Mouse (Mus musculus): ENCODE measurements at regions not wholly inside any gene's neighbourhood (a gene's known extent, or its start where the extent isn't known, plus 50 kb on each side); places are given as distances from the start of the nearest gene placed in this dataset.

GRCm38 (mm10) chr14:103933813-103934212, 89.6 kb upstream of the Ednrb start:
- no peak for TF ChIP-seq GATA4 (IDR thresholded peaks at IDR 0.05; ENCODE audit: insufficient replicate concordance, low read length)

- TF ChIP-seq GATA4 (IDR thresholded peaks at IDR 0.05; ENCODE audit: insufficient replicate concordance, low read length) = no peak
Measured at GRCm38 (mm10) chr14:103932170-103932569, 88.0 kb upstream of the Ednrb start.

GRCm38 (mm10) chr14:103929734-103930364, 85.6 kb upstream of the Ednrb start:
- no peak for TF ChIP-seq GATA4 (IDR thresholded peaks at IDR 0.05; ENCODE audit: insufficient replicate concordance, low read length)

GRCm38 (mm10) chr14:103929155-103929729, 85.0 kb upstream of the Ednrb start:
- no peak for TF ChIP-seq GATA4 (IDR thresholded peaks at IDR 0.05; ENCODE audit: insufficient replicate concordance, low read length)

- no peak for TF ChIP-seq GATA4 (IDR thresholded peaks at IDR 0.05; ENCODE audit: insufficient replicate concordance, low read length)
Measured at GRCm38 (mm10) chr14:103920169-103920568, 76.0 kb upstream of the Ednrb start.

DNA sequence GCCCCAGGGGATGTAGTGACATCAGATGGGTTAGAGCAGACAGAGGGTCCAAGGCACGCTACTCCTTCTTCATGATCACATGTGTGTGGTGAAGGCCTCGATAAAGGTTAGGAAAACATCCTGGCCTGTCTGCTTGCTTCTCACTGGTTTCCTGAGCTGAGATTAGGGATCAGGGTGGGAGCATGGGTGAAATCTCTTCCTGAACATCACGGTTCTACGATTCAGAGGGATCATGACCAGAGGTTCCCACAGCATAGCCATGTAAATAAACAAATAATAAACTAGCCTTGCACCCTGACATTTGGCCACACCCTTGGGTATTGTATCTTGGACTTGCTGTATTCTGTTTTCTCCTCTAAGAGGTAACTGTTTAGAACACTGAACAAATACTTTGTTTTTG, 75.2 kb upstream of the Ednrb start:
- TF ChIP-seq GATA4 (IDR thresholded peaks at IDR 0.05; ENCODE audit: insufficient replicate concordance, low read length) = no peak

- no peak for TF ChIP-seq GATA4 (IDR thresholded peaks at IDR 0.05; ENCODE audit: insufficient replicate concordance, low read length)
Measured at GRCm38 (mm10) chr14:103913453-103913852, 69.3 kb upstream of the Ednrb start.

GRCm38 (mm10) chr14:103911707-103912106, 67.5 kb upstream of the Ednrb start:
- TF ChIP-seq GATA4 (IDR thresholded peaks at IDR 0.05; ENCODE audit: insufficient replicate concordance, low read length) = no peak

DNA sequence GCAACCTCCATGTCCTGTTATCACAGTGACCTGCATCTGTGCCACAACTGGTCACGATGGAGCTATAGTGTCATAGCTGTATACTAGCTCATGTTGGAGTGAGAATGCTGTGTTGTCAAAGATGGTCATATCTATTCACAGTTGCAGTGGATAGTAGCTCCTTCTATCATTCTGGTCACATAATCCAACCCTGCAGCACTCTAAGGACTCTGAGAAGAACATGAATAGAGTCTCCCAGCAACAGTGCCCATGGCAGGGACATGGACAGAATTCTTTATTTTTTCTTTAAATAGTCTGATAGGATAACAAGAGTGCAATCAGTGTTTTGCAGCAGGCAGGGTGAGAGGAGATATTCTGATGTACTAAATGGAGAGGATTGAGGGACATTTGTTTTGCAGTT, 67.1 kb upstream of the Ednrb start:
- no peak for TF ChIP-seq GATA4 (IDR thresholded peaks at IDR 0.05; ENCODE audit: insufficient replicate concordance, low read length)

DNA sequence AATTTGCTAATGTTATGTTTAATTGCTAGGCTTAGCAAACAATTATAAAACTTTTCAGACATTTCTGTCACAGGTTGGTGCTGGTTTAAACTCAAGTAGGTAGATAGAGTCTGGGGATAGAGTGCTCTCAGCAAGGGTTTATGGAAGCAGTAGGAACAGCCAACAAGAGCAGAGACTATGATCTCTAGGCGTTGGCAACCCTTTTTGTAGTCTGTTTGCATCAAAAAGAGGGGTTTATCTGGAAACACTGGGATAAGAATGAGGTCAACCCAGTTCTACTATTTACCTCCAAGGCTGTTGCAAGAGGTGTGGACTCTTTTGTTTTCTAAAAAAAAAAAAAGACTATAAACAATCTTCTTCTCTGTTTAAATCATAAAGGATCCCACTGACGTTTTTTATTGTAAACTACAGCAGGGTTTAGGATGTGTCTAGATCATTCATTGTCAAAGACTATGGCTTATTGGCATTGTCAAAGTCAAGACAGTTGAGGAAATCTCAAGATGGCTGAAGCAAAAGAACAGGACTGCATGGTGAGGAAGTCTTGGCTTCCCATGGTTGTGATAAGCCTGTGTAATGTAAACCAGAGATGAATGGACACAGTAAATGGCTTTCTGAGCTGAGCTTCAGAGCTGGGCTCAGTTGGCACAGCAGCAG, 62.3 kb upstream of the Ednrb start:
- no peak for TF ChIP-seq GATA4 (IDR thresholded peaks at IDR 0.05; ENCODE audit: insufficient replicate concordance, low read length)

GRCm38 (mm10) chr14:103900817-103901216, 56.6 kb upstream of the Ednrb start:
- TF ChIP-seq GATA4 (IDR thresholded peaks at IDR 0.05; ENCODE audit: insufficient replicate concordance, low read length) = no peak

GRCm38 (mm10) chr14:103899111-103899814, 55.1 kb upstream of the Ednrb start:
- TF ChIP-seq GATA4 (IDR thresholded peaks at IDR 0.05; ENCODE audit: insufficient replicate concordance, low read length) = peak; percentile 80; the same call in 1 of the 2 replicates

DNA sequence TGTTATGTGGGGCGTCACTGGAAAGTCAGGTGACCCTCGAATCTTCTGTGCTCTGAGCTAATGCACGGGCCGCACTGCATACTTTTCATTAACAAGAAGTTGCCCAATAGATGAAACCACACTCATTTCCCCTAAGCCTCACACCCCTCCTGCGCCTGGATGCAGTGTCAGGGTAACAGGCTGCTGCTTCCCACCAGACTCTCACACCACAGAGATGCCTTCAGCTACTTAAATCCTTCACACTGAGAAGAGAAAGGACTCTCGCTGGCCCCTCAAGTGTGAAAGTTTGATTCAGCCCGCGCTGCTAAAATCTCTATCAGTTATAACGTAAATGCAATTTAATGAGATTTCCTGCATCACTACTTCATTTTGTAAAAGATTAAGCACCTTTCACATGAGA, 54.5 kb upstream of the Ednrb start:
- TF ChIP-seq GATA4 (IDR thresholded peaks at IDR 0.05; ENCODE audit: insufficient replicate concordance, low read length) = no peak

DNA sequence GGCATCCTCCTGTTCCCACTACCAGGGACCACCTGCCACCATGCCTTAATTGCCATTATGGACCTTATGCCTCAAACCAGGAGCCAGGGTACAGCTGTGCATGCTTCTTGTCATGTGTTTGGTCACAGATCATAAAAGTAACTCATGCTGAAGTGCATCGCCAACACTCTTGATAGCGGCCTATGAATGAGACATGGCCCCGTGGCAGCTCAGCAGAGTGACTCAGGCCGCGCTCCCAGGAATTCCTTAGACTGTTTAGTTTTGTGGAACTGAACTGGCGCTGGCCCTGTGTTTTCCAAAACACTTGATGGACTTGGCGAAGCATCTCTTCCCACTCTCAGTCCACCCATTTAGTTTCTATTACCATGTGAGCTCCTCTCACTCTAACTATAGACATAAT, 51.1 kb upstream of the Ednrb start:
- no peak for TF ChIP-seq GATA4 (IDR thresholded peaks at IDR 0.05; ENCODE audit: insufficient replicate concordance, low read length)
